Mouse (Mus musculus) heart, postnatal 0 days (tissue): Measurements from ENCODE around the gene Taco1.

ENCODE experiments used
- CTCF ChIP-seq: IDR thresholded peaks from 2 replicates; pipeline ENCODE4 v1.5.1; 2016; ENCODE audit warnings: antibody characterized with exemption, control low read depth, low read depth
- EP300 ChIP-seq: IDR thresholded peaks from 2 replicates; pipeline ENCODE4 v1.6.1; 2016; ENCODE audit warnings: antibody characterized with exemption, low read depth

DNA sequence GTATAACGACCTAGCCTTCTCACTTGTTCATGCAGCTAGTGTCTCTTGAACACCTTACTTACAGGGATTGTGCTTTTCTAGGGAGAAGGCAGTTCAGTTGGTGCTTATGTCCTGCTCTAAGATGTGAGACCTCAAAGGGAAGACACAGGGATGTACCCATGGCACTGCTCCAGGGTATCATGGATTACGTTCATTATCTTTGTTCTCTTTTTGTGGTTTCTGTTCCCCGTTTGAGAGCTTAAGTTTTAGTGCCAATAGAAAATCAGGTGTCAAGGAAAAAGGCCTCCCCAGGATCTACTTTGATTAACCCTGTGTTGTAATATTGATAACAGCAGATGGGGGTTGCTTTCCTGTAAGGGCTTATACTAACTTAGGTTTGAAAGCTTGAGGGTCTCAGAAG lies 7.9 kb downstream of the Taco1 start:
- TF ChIP-seq EP300 (no peak), CTCF (no peak)
